Mouse (Mus musculus) CH12.LX (cell line): ENCODE measurements at regions not wholly inside any gene's neighbourhood (a gene's known extent, or its start where the extent isn't known, plus 50 kb on each side); places are given as distances from the start of the nearest gene placed in this dataset.
"Not testable (repeated sequence)": the region's sequence is repeated elsewhere in the genome, so short reads cannot be mapped to it uniquely, and the experiment has no call there.

Source experiments
- DNase-seq: peaks from one replicate; pipeline ENCODE4 v3.0.0-alpha.2; 2013; ENCODE audit errors: extremely low read depth
- H3K27ac ChIP-seq: 2 replicates; pipeline ENCODE4 v1.5.1; 2012; ENCODE audit warnings: low read depth, mild to moderate bottlenecking, control low read depth, moderate library complexity; ENCODE audit not compliant: insufficient read depth
- H3K27me3 ChIP-seq: replicated peaks from 2 replicates; pipeline ENCODE3; 2012; ENCODE audit warnings: inconsistent platforms
- H3K36me3 ChIP-seq, 2 experiments: replicated peaks in 1 of 2; 2 replicates each; pipeline versions ENCODE3 to v1.6.1; 2012; ENCODE audit warnings: inconsistent platforms in 1 of 2, low read length in 1 of 2, mild to moderate bottlenecking in 1 of 2, mixed read lengths in 1 of 2, moderate library complexity in 1 of 2; ENCODE audit not compliant: control insufficient read depth in 1 of 2, insufficient read depth in 1 of 2
- H3K4me1 ChIP-seq, 2 experiments: 2 replicates each; pipeline ENCODE4 v1.6.1; 2012; ENCODE audit warnings: inconsistent platforms in 1 of 2, moderate library complexity in 1 of 2; ENCODE audit not compliant: insufficient read depth in 2 of 2, control insufficient read depth in 1 of 2
- H3K4me2 ChIP-seq: 2 replicates; pipeline ENCODE4 v1.6.1; 2012; ENCODE audit warnings: low read depth, mild to moderate bottlenecking, control low read depth; ENCODE audit not compliant: poor library complexity, insufficient read depth, severe bottlenecking
- H3K4me3 ChIP-seq, 3 experiments: fragments of 150-350 bp in 1 of 3; sonication (generic) in 1 of 3; replicated peaks in 1 of 3; 2 replicates each; pipeline versions ENCODE3 to v1.5.1; 2011 to 2012; ENCODE audit warnings: low read depth in 2 of 3, low read length in 2 of 3, mild to moderate bottlenecking in 2 of 3, moderate library complexity in 2 of 3, control low read depth in 1 of 3, improper control_type of control experiment in 1 of 3, inconsistent platforms in 1 of 3, mixed read lengths in 1 of 3; ENCODE audit not compliant: poor library complexity in 1 of 3
- H3K79me2 ChIP-seq: replicated peaks from 2 replicates; pipeline ENCODE4 v1.6.1; 2012; ENCODE audit warnings: mild to moderate bottlenecking, moderate library complexity; ENCODE audit not compliant: control insufficient read depth, poor library complexity, insufficient read depth, severe bottlenecking; ENCODE audit errors: extremely low read depth
- H3K9ac ChIP-seq: 2 replicates; pipeline ENCODE4 v1.6.1; 2012; ENCODE audit warnings: low read depth, mild to moderate bottlenecking, control low read depth, moderate library complexity; ENCODE audit not compliant: insufficient read depth
- H3K9me3 ChIP-seq: replicated peaks from 2 replicates; pipeline ENCODE3; 2012; ENCODE audit warnings: low read length, inconsistent platforms, mixed read lengths
- HCFC1 ChIP-seq: IDR thresholded peaks from 2 replicates; pipeline ENCODE4 v1.6.1; 2012; ENCODE audit warnings: low read depth, mild to moderate bottlenecking, inconsistent platforms, low read length, improper control_type of control experiment
- JUN ChIP-seq: IDR thresholded peaks from 2 replicates; pipeline ENCODE4 v1.6.1; 2011; ENCODE audit warnings: low read depth, mild to moderate bottlenecking, low read length, improper control_type of control experiment, moderate library complexity; ENCODE audit not compliant: insufficient read depth
- MAX ChIP-seq: IDR thresholded peaks from 2 replicates; pipeline ENCODE4 v1.6.1; 2011; ENCODE audit warnings: low read length, improper control_type of control experiment
- MEF2A ChIP-seq: IDR thresholded peaks from 2 replicates; pipeline ENCODE4 v1.6.1; 2014; ENCODE audit warnings: low read depth, mild to moderate bottlenecking, inconsistent platforms, low read length, improper control_type of control experiment, borderline replicate concordance
- MXI1 ChIP-seq: IDR thresholded peaks from 2 replicates; pipeline ENCODE4 v1.6.1; 2011; ENCODE audit warnings: mild to moderate bottlenecking, low read depth, low read length, improper control_type of control experiment
- MYC ChIP-seq: IDR thresholded peaks from 2 replicates; pipeline ENCODE4 v1.6.1; 2011; ENCODE audit warnings: low read depth, mild to moderate bottlenecking, improper control_type of control experiment, low read length
- NELFE ChIP-seq: IDR thresholded peaks from 2 replicates; pipeline ENCODE4 v1.6.1; 2011; ENCODE audit warnings: low read depth, low read length, improper control_type of control experiment
- NRF1 ChIP-seq: IDR thresholded peaks from 2 replicates; pipeline ENCODE4 v1.6.1; 2014; ENCODE audit warnings: low read depth, mild to moderate bottlenecking, inconsistent platforms, low read length, improper control_type of control experiment, moderate library complexity
- PAX5 ChIP-seq: IDR thresholded peaks from 2 replicates; pipeline ENCODE4 v1.6.1; 2012; ENCODE audit warnings: low read length, inconsistent platforms, mixed read lengths
- SIN3A ChIP-seq: IDR thresholded peaks from 2 replicates; pipeline ENCODE4 v1.6.1; 2012; ENCODE audit warnings: low read length, improper control_type of control experiment, inconsistent platforms
- TBP ChIP-seq: conservative IDR thresholded peaks from 2 replicates; pipeline ENCODE4 v1.6.1; 2011; ENCODE audit warnings: low read depth, low read length, improper control_type of control experiment
- ZC3H11A ChIP-seq: IDR thresholded peaks from 2 replicates; pipeline ENCODE4 v1.6.1; 2012; ENCODE audit warnings: low read depth, mild to moderate bottlenecking, inconsistent platforms, low read length, improper control_type of control experiment
- ZKSCAN1 ChIP-seq: IDR thresholded peaks from 2 replicates; pipeline ENCODE4 v1.6.1; 2012; ENCODE audit warnings: low read depth, inconsistent platforms, low read length, improper control_type of control experiment, borderline replicate concordance
- ZNF384 ChIP-seq: IDR thresholded peaks from 2 replicates; pipeline ENCODE4 v1.6.1; 2012; ENCODE audit warnings: low read depth, low read length, improper control_type of control experiment, inconsistent platforms
- dilution Hi-C: fragments of 300-500 bp; cut with MboI; formaldehyde crosslinking; loops from 2 replicates; pipeline ENCODE4 v1.14.3; 2020; ENCODE audit warnings: low sequenced_read_pairs; ENCODE audit not compliant: extremely low pct_unique_long_range_greater_than_20kb, extremely low pct_ligation_motif_present
- in situ Hi-C: fragments of 300-500 bp; cut with MboI; formaldehyde crosslinking; loops from 3 replicates; pipeline ENCODE4 v1.14.3; 2019; ENCODE audit warnings: low sequenced_read_pairs, low pct_ligation_motif_present, low pct_unique_long_range_greater_than_20kb, mixed read lengths

GRCm38 (mm10) chr12:115771176-115771575 is 276.3 kb upstream of the Zfp386 start:
- H3K9me3 ChIP-seq, H3K79me2 ChIP-seq, H3K4me3 ChIP-seq, DNase-seq, H3K4me1 ChIP-seq, H3K27ac ChIP-seq, in situ Hi-C loops, H3K4me2 ChIP-seq, H3K27me3 ChIP-seq, H3K9ac ChIP-seq, H3K36me3 ChIP-seq, dilution Hi-C loops: not testable (repeated sequence)

- H3K27me3 ChIP-seq, H3K9ac ChIP-seq, dilution Hi-C loops, DNase-seq, in situ Hi-C loops, H3K4me3 ChIP-seq, H3K27ac ChIP-seq, H3K36me3 ChIP-seq, H3K4me1 ChIP-seq, H3K4me2 ChIP-seq, H3K79me2 ChIP-seq, H3K9me3 ChIP-seq: not testable (repeated sequence)
Measured at GRCm38 (mm10) chr12:115790369-115790768, 257.2 kb upstream of the Zfp386 start.

DNA sequence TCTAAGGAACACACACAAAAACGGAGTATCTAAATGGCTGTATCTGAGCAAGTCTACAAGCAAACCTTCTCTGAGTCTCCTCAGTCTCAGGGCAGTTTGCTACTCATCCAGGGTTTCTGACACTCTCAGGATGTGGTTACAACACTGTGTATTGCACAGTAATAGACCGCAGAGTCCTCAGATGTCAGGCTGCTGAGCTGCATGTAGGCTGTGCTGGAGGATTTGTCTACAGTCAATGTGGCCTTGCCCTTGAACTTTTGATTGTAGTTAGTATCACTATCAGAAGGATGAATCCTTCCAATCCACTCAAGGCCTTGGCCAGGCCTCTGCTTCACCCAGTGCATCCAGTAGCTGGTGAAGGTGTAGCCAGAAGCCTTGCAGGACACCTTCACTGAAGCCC is 245.0 kb upstream of the Zfp386 start:
- dilution Hi-C loops, in situ Hi-C loops, DNase-seq: not testable (repeated sequence)

DNA sequence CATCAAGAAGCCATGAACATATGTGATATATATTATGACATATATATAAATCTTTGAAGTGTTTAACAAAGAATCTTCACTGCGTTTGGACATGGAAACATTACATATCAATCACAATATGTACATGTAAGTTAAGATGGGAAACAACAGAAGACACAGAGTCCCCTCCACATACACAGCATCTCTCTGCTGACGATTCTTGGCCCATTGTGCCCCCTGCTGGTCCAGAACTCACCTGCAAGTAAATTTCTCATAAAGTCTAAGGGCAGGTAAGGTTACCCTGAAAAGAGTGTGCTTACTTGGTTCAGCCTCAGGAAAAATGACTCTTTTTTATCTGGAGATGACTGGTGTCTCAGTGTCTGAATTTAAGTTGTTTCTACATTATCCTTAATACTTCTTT is 243.8 kb upstream of the Zfp386 start:
- H3K4me2 ChIP-seq, H3K79me2 ChIP-seq, H3K9ac ChIP-seq, dilution Hi-C loops, H3K27me3 ChIP-seq, H3K4me3 ChIP-seq, in situ Hi-C loops, H3K4me1 ChIP-seq, H3K27ac ChIP-seq, H3K36me3 ChIP-seq, H3K9me3 ChIP-seq: not testable (repeated sequence)
- DNase-seq = peak; percentile 2

More for the DNA sequence above, 245.0 kb upstream of the Zfp386 start:
- not testable (repeated sequence) for H3K9me3 ChIP-seq, H3K4me2 ChIP-seq, H3K27ac ChIP-seq, H3K9ac ChIP-seq, H3K4me3 ChIP-seq, H3K4me1 ChIP-seq, H3K27me3 ChIP-seq, H3K79me2 ChIP-seq, H3K36me3 ChIP-seq

- H3K27me3 ChIP-seq = no peaks in the 10 kb centered on the region
- no peaks in the 10 kb centered on the region for H3K4me1 ChIP-seq
- no peak for TF ChIP-seq MYC
- TF ChIP-seq ZC3H11A = no peak
- TF ChIP-seq TBP = no peak
- no peak for TF ChIP-seq MEF2A
- no peak for TF ChIP-seq ZNF384
- no peak for TF ChIP-seq HCFC1
- no peak for TF ChIP-seq ZKSCAN1
- no peak for TF ChIP-seq PAX5
- no peak for TF ChIP-seq NELFE
- TF ChIP-seq NRF1 = no peak
- no peak for TF ChIP-seq JUN
- TF ChIP-seq MAX = no peak
- no peak for TF ChIP-seq SIN3A
- TF ChIP-seq MXI1 = no peak
- TF ChIP-seq, all 38 proteins: peak for 0
- Histone ChIP-seq H3K9ac (no peak overlapping the region), H3K79me2 (no peaks in the 10 kb centered on the region), H3K27ac (no peak overlapping the region), H3K36me3 (no peaks in the 10 kb centered on the region), H3K4me2 (no peak overlapping the region), H3K4me3 (no peak overlapping the region), H3K9me3 (no peaks in the 10 kb centered on the region)
- in situ Hi-C loops = no loop called here
- no peak for DNase-seq
- dilution Hi-C loops = no loop called here
Measured at GRCm38 (mm10) chr12:115807978-115808377, 239.5 kb upstream of the Zfp386 start.
